Mouse (Mus musculus) hindbrain, postnatal 0 days (tissue): ENCODE data around the gene Neurod1. TPM values are rescaled to one million over a fixed set of nuclear protein-coding genes. Genes with fewer than 3 reads are reported as not detected.

Experiments
- ATAC-seq: fragments of 200-750 bp; cut with Nextera tagmentation; 2 replicates; pipeline ENCODE4 v1.8.0; 2017; ENCODE audit warnings: mild to moderate bottlenecking, moderate TSS enrichment, moderate library complexity
- DNase-seq: peaks from one replicate; pipeline ENCODE4 v3.0.0-alpha.2; 2015; ENCODE audit warnings: low spot score
- H3K27ac ChIP-seq: fragments of 300-500 bp; sonication (generic); 2 replicates; pipeline ENCODE4 v1.5.1; 2014; ENCODE audit warnings: mild to moderate bottlenecking
- H3K27me3 ChIP-seq: fragments of 300-500 bp; sonication (generic); 2 replicates; pipeline ENCODE4 v1.6.1; 2014; ENCODE audit warnings: low read length, mixed read lengths; ENCODE audit not compliant: insufficient read depth
- H3K36me3 ChIP-seq: fragments of 300-500 bp; sonication (generic); 2 replicates; pipeline ENCODE4 v1.6.1; 2014; ENCODE audit warnings: low read length, mixed read lengths; ENCODE audit not compliant: insufficient read depth
- H3K4me1 ChIP-seq: fragments of 300-500 bp; sonication (generic); 2 replicates; pipeline ENCODE4 v1.6.1; 2014; ENCODE audit warnings: antibody characterized with exemption, low read length, mixed read lengths; ENCODE audit not compliant: insufficient read depth
- H3K4me2 ChIP-seq: fragments of 300-500 bp; sonication (generic); 2 replicates; pipeline ENCODE4 v1.6.1; 2014; ENCODE audit warnings: low read depth, mild to moderate bottlenecking, low read length, moderate library complexity, mixed read lengths
- H3K4me3 ChIP-seq: fragments of 300-500 bp; sonication (generic); 2 replicates; pipeline ENCODE4 v1.5.1; 2014; ENCODE audit warnings: low read length
- H3K9ac ChIP-seq: fragments of 300-500 bp; sonication (generic); replicated peaks from 2 replicates; pipeline ENCODE4 v1.6.1; 2014; ENCODE audit warnings: mild to moderate bottlenecking, low read length, moderate library complexity, mixed read lengths
- H3K9me3 ChIP-seq: fragments of 300-500 bp; sonication (generic); 2 replicates; pipeline ENCODE4 v1.6.1; 2016; ENCODE audit warnings: low read length, mixed read lengths
- CTCF ChIP-seq: IDR thresholded peaks from 2 replicates; pipeline ENCODE4 v1.5.1; 2016; ENCODE audit warnings: antibody characterized with exemption, control low read depth, low read depth
- WGBS: fragments of 180-500 bp; shearing (Covaris S2); extraction: QIAGEN DNeasy Blood & Tissue Kit; methylation state at CpG from one replicate; pipeline ENCODE4 v1.1.7; 2014; 5-methylcytosine and 5-hydroxymethylcytosine counted together
- polyA plus RNA-seq: library from polyadenylated mRNA; unstranded; fragments of >200 nt; fragmentation: Nextera tagmentation; extraction: Ambion mirVana; gene quantifications from 2 replicates; pipeline ENCODE4 v1.2.1, GENCODE M21; 2015
- total RNA-seq: library from RNA; depleted of rRNA; stranded (reverse); fragments of >200 nt; gene quantifications from 2 replicates; pipeline ENCODE4 v1.2.3, GENCODE M21; 2014; rRNA removed

The Neurod1 gene
- total and polyA plus RNA-seq, 2 experiments from 2014 or later, result 56.0 to 85.9 TPM

GRCm38 (mm10) chr2:79405661-79406405 lies 50.7 kb downstream of the Neurod1 start:
- H3K36me3 ChIP-seq, result no peaks in the 10 kb centered on the region
- no peaks in the 10 kb centered on the region for H3K27me3 ChIP-seq
- ATAC-seq (peak; percentile 92), DNase-seq (peak; percentile 63)
- H3K9ac ChIP-seq, result no peak overlapping the region
- no peaks in the 10 kb centered on the region for H3K4me1 ChIP-seq
- H3K4me3 ChIP-seq, result no peak overlapping the region
- WGBS, result 64% methylated on average over 5 of the region's 5 CpGs
- no peaks in the 10 kb centered on the region for H3K9me3 ChIP-seq
- no peak overlapping the region for H3K4me2 ChIP-seq
- no peak for TF ChIP-seq CTCF
- peak overlapping the region; percentile 54; the same call in 1 of the 2 replicates for H3K27ac ChIP-seq

Other genes with a start within 250 kb of the Neurod1 start
- 4.5 and 5.0 TPM in 2 replicates for gene Itga4, start 201.3 kb downstream of the Neurod1 start, total RNA-seq
- 1.9 and 2.0 TPM in 2 replicates for gene Itga4, start 201.3 kb downstream of the Neurod1 start, polyA plus RNA-seq
- gene Cerkl, start within 50 bp of the Neurod1 start, total RNA-seq, result 0.40 and 2.1 TPM in 2 replicates
- gene Cerkl, start within 50 bp of the Neurod1 start, polyA plus RNA-seq, result 2.5 and 3.3 TPM in 2 replicates
- 10.2 and 11.6 TPM in 2 replicates for gene Itprid2, start 178.6 kb upstream of the Neurod1 start, total RNA-seq
- 5.9 TPM in 2 replicates for gene Itprid2, start 178.6 kb upstream of the Neurod1 start, polyA plus RNA-seq